Mouse (Mus musculus): ENCODE results near the gene Lamc2. TPM values are rescaled to one million over a fixed set of nuclear protein-coding genes. Genes with fewer than 3 reads are reported as not detected.

Gene Lamc2
- polyA plus RNA-seq, 1 experiment, result not detected

DNA sequence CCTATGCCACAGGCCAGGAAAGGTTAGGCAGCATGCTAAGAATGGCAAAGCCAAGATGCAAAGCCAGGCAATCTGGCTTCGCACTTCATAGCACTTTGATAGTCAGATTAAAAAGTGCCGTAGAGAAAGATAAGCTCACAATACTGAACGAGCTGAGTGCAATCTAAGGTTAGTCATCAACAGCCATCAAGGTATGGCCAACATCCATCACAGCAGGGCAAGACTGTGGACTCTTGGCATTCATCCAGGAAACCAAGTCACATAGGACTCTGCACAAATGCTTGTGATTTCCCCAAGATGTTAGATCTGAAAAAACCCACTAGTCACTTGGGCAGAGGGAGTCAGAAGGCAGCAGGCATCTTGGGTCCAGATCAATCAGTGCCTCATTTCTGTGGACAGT, 1.8 kb upstream of the Lamc2 start:
- H3K4me1 ChIP-seq (ENCODE audit: control insufficient read depth, insufficient read depth, low read length), result peaks cover 2% of the 10 kb centered on the region; the same call in 1 of the 2 replicates
- H3K27ac ChIP-seq (ENCODE audit: insufficient read depth, low read depth, low read length), result no peak overlapping the region
- H3K4me3 ChIP-seq (ENCODE audit: insufficient read depth, low read length), result no peak overlapping the region
- TF ChIP-seq POLR2A (IDR thresholded peaks at IDR 0.05; ENCODE audit: borderline replicate concordance, low read depth, low read length) (no peak), CTCF (IDR thresholded peaks at IDR 0.05; ENCODE audit: low read depth, low read length) (no peak)

DNA sequence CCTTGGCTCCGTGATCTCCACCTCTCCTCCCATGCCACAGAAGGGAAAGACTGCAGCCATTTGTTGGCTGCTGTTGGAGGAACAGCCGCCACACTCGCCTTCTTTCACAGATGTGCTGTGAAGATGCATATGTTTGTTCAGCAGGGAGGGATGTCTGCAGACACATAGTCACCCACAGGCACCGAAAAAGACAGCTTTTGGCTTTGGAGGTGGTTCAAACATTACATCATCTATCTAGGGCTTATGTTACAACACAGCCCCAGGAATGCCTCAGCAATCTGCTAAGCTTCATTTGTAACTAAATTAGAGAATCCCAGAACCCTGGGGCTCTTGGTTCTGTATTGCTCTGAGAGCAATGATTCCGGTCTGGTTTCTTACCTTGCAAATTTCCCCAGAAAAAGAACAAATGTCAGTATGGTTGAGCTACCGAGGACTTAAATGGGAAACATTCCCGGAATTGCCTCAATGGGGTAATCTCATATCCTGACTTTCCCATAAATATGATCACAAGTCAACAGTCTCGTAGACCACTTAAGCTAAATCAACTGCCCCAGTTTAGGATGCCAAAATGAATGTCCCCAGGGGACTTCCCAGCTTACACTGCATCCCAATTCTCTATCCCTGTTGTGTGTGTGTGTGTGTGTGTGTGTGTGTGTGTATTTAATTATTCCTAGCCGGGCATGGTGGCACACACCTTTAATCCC, 5.5 kb downstream of the Lamc2 start:
- H3K4me3 ChIP-seq (ENCODE audit: insufficient read depth, low read length), result no peak overlapping the region
- TF ChIP-seq POLR2A (IDR thresholded peaks at IDR 0.05; ENCODE audit: borderline replicate concordance, low read depth, low read length) (no peak), CTCF (IDR thresholded peaks at IDR 0.05; ENCODE audit: low read depth, low read length) (no peak)
- no peak overlapping the region for H3K27ac ChIP-seq (ENCODE audit: insufficient read depth, low read depth, low read length)
- H3K4me1 ChIP-seq (ENCODE audit: control insufficient read depth, insufficient read depth, low read length), result peaks cover 2% of the 10 kb centered on the region; the same call in 1 of the 2 replicates

DNA sequence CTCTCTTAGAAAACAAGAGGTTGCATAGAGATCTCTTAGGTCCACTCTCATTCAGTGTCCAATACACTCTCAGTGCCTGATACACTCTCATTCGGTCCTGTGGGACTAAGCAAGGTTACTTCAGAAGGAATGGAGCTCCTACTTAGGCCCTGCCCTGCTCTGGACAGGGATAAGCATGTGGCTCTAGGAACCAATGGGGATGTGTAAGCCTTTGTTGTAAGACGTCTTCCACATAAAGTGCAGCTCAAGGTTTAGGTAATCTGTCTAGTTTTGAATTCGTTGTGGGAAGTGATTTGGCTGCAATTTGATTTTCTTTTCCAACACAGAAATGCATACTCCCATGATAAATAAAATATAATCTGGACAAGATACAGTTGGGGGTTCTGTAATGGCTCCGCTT, 6.1 kb downstream of the Lamc2 start:
- Histone ChIP-seq H3K4me3 (ENCODE audit: insufficient read depth, low read length) (no peak overlapping the region), H3K4me1 (ENCODE audit: control insufficient read depth, insufficient read depth, low read length) (no peaks in the 10 kb centered on the region), H3K27ac (ENCODE audit: insufficient read depth, low read depth, low read length) (no peak overlapping the region)
- no peak for TF ChIP-seq POLR2A (IDR thresholded peaks at IDR 0.05; ENCODE audit: borderline replicate concordance, low read depth, low read length)

DNA sequence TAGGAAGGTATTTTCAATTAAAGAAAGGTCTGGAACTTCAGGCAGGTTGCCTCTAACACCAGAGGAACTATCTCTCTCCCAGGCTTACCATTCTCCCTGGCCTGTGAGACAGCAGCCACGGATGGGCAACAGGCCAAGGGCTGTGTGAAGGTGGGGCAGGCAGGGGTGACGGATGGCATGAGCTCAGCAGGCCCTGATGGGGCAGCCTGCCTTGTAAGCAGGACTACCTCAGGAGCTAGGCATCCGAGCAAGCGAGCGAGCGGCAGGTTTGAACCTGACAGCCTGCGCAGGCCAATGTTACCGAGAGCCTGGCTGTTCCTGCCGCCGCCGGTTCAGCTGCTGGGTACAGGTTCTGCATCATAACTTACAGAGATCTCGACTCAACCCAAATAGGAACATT, 11.4 kb downstream of the Lamc2 start:
- no peak overlapping the region for H3K27ac ChIP-seq (ENCODE audit: insufficient read depth, low read depth, low read length)
- TF ChIP-seq POLR2A (IDR thresholded peaks at IDR 0.05; ENCODE audit: borderline replicate concordance, low read depth, low read length) (no peak), CTCF (IDR thresholded peaks at IDR 0.05; ENCODE audit: low read depth, low read length) (no peak)
- H3K4me3 ChIP-seq (ENCODE audit: insufficient read depth, low read length), result no peak overlapping the region
- H3K4me1 ChIP-seq (ENCODE audit: control insufficient read depth, insufficient read depth, low read length), result peaks cover 5% of the 10 kb centered on the region; the same call in 1 of the 2 replicates

DNA sequence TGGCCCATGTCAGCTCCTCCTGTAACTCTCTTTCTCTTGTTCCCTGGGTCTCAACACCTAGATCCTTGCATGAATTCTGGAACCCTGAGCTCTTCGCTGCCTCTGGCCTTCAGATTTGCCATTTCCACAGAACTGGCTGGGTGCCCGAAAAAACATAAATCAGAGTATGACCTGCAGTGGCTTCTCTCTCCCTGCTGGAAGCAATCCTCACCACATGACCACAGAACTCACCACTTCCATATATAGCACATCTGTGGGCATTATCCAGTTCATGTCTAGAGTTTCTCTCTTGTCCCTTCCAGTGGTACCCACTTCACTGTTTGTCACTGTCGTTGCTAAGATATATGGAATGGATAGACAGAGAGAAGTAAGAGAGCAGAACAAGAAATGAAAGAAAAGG, 13.0 kb downstream of the Lamc2 start:
- no peak for TF ChIP-seq POLR2A (IDR thresholded peaks at IDR 0.05; ENCODE audit: borderline replicate concordance, low read depth, low read length)
- no peak for TF ChIP-seq CTCF (IDR thresholded peaks at IDR 0.05; ENCODE audit: low read depth, low read length)
- Histone ChIP-seq H3K27ac (ENCODE audit: insufficient read depth, low read depth, low read length) (no peak overlapping the region), H3K4me1 (ENCODE audit: control insufficient read depth, insufficient read depth, low read length) (peaks cover 5% of the 10 kb centered on the region; the same call in 1 of the 2 replicates), H3K4me3 (ENCODE audit: insufficient read depth, low read length) (no peak overlapping the region)

DNA sequence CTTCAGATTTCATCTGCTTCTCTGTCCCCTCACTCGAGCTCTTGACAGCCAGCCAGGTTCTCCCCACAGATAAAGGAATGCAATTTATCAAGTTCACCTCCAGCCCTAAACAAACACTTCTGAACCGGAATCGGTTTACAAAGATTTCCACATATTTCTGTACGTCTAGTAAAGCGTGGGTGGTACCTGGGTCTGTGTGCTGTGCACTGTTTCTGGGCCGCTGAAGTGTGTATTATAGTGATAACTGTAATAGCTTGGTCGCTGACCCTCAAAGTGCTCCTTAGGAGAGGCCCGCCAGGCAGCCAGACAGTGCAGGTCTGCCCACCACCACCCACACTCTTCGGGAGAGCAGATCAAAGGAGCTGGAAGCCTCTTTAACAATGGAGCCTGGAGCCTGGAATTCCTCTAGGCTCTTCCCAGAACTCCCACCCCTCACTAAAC, 13.9 kb downstream of the Lamc2 start:
- Histone ChIP-seq H3K4me1 (ENCODE audit: control insufficient read depth, insufficient read depth, low read length) (peaks cover 5% of the 10 kb centered on the region; the same call in 1 of the 2 replicates), H3K4me3 (ENCODE audit: insufficient read depth, low read length) (no peak overlapping the region), H3K27ac (ENCODE audit: insufficient read depth, low read depth, low read length) (no peak overlapping the region)
- no peak for TF ChIP-seq CTCF (IDR thresholded peaks at IDR 0.05; ENCODE audit: low read depth, low read length)
- no peak for TF ChIP-seq POLR2A (IDR thresholded peaks at IDR 0.05; ENCODE audit: borderline replicate concordance, low read depth, low read length)

DNA sequence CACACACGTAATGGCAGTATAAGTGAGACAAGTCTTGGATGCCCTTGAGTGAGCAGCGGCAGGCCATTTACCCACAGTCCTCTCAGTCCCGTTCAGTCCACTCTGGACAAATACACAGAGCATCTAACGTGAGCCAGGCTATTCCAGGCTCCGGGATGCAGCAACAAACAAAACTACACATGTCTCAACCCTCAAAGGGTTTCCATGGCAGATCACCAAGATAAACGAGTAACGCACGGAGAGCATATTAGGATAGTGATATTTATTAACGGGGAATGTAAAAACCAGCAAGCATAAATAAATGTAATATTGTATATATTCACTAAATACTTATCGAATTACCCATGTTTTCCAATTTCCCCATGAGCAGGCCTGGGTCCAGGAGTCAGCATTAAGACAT, 15.2 kb downstream of the Lamc2 start:
- no peak overlapping the region for H3K4me3 ChIP-seq (ENCODE audit: insufficient read depth, low read length)
- H3K27ac ChIP-seq (ENCODE audit: insufficient read depth, low read depth, low read length), result no peak overlapping the region
- no peak for TF ChIP-seq POLR2A (IDR thresholded peaks at IDR 0.05; ENCODE audit: borderline replicate concordance, low read depth, low read length)
- no peak for TF ChIP-seq CTCF (IDR thresholded peaks at IDR 0.05; ENCODE audit: low read depth, low read length)
- peaks cover 5% of the 10 kb centered on the region; the same call in 1 of the 2 replicates for H3K4me1 ChIP-seq (ENCODE audit: control insufficient read depth, insufficient read depth, low read length)

DNA sequence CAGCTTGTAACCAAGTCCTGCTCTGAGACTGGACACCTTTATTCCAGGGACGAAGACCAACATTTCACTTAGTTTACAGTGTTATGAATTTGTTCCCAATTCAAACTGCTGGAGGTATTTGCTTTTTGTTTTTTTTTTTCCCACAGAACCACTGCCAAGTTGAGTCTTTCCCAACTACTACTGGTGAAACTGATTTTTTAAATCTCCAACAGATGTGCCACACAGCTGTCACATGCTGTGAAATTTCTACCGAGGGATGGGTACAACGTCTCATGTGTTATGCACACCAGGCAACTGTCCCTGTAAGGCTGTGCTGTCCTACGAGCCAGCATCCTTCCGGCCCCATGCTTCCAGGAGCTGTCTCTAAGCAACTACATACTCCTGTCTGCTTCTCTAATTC, 18.0 kb downstream of the Lamc2 start:
- TF ChIP-seq CTCF (IDR thresholded peaks at IDR 0.05; ENCODE audit: low read depth, low read length) (no peak), POLR2A (IDR thresholded peaks at IDR 0.05; ENCODE audit: borderline replicate concordance, low read depth, low read length) (no peak)
- H3K4me3 ChIP-seq (ENCODE audit: insufficient read depth, low read length), result no peak overlapping the region
- peaks cover 2% of the 10 kb centered on the region; the same call in 1 of the 2 replicates for H3K4me1 ChIP-seq (ENCODE audit: control insufficient read depth, insufficient read depth, low read length)
- H3K27ac ChIP-seq (ENCODE audit: insufficient read depth, low read depth, low read length), result no peak overlapping the region

DNA sequence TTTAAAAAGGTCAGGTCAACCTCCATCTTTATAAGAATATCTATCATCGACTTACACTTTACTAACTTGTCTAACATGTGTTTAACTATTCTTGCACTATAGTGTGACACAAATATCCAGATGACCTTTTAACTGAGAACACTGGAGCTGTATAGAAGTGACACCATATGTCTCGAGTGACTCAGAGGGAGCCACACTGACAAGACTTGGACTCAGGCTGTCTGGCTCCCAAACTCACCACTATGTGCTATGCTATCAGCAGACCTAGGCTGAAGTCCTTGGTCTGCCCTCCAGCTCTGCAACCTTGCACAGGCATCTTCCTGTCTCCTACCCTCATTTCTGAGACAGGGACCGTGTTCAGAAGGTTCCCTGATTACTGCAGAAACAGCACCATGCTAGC, 22.4 kb downstream of the Lamc2 start:
- Histone ChIP-seq H3K4me1 (ENCODE audit: control insufficient read depth, insufficient read depth, low read length) (no peaks in the 10 kb centered on the region), H3K27ac (ENCODE audit: insufficient read depth, low read depth, low read length) (no peak overlapping the region), H3K4me3 (ENCODE audit: insufficient read depth, low read length) (no peak overlapping the region)
- TF ChIP-seq CTCF (IDR thresholded peaks at IDR 0.05; ENCODE audit: low read depth, low read length) (no peak), POLR2A (IDR thresholded peaks at IDR 0.05; ENCODE audit: borderline replicate concordance, low read depth, low read length) (no peak)

DNA sequence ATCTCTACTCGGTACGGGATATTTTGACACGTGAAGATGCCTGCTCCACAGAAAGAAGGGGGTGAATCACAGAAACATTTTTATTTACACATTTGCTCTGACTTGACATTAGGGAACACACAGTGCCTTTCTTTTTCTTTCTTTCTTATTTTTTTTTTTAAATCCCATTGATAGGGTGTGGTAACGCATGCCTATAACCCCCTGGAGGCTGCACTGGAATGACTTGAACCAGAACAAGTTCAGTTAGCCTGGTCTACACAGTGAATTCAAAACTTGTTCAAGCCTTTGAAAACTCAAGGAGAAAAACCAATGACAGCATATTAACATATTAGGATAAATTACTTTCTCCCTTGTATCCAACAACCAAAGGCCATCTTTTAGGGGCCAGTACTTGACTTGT, 27.1 kb downstream of the Lamc2 start:
- TF ChIP-seq CTCF (IDR thresholded peaks at IDR 0.05; ENCODE audit: low read depth, low read length) (no peak), POLR2A (IDR thresholded peaks at IDR 0.05; ENCODE audit: borderline replicate concordance, low read depth, low read length) (no peak)
- Histone ChIP-seq H3K4me3 (ENCODE audit: insufficient read depth, low read length) (no peak overlapping the region), H3K27ac (ENCODE audit: insufficient read depth, low read depth, low read length) (no peak overlapping the region), H3K4me1 (ENCODE audit: control insufficient read depth, insufficient read depth, low read length) (no peaks in the 10 kb centered on the region; the same call in 1 of the 2 replicates)
